Mouse (Mus musculus) frontal cortex, postnatal 36 days (tissue): ENCODE data around the gene Atp8a1.

ENCODE experiments used
- DNase-seq, 2 experiments: peaks; one replicate each; pipeline ENCODE4 v3.0.0; 2022; ENCODE audit warnings: low spot score in 2 of 2

The Atp8a1 gene

GRCm38 (mm10) chr5:67847253-67848165 lies at the start of gene Atp8a1:
Atp8a1 (minus strand) TSS chr5:67847434.
- DNase-seq = peak; percentile 98 to 99

GRCm38 (mm10) chr5:67884422-67885210 lies 37.4 kb upstream of the Atp8a1 start:
- DNase-seq = no peak

DNA sequence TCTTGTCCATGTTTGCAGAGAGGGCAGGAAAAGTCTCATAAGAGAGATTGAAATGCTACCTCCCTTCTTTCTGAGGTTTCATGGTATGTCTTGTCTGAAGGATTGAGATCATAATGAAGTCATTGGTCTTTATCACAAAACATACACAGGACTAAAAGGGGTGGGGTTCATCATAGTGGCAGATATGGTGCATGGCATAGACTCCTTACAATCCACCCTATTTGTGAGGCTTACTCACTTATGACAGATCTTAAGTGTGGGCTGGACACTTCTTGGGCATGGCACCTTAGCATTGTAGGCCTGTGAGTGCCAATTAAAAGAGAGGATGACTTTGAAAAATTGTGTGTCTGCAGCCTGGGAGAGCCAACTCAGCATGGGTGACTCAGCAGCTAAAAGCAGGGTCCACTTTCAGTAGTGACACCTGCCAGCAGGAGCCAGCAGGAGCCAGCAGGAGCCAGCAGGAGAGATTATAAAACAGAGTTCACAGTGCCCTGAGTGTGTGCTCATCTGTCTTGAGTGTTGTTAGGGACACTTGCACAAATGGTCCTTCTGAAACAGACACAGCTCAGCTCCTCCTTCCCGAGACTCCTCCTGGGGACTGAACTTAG lies 36.4 kb upstream of the Atp8a1 start:
- no peak for DNase-seq

DNA sequence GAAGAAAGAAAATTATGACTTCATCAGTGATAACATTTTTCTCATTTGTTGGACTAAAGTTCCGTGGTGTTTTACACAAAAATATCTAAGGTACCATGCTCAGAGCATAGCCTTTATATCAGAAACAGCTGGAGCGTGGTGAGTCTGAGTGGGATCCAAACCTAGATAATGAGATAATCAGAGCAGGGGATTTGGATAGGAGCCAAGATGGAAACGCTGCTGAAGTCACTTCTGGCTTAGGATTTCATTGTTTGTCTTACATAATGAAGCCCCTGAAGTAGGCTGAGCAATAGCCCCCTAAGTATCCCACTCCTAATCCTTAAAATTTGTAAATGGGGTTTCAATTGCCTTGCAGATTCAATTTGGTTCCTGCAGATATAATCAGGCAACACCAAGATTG lies 24.2 kb upstream of the Atp8a1 start:
- DNase-seq = no peak

- no peak for DNase-seq
Measured at GRCm38 (mm10) chr5:67866221-67866620, 19.0 kb upstream of the Atp8a1 start.

GRCm38 (mm10) chr5:67865670-67866069 lies 18.4 kb upstream of the Atp8a1 start:
- DNase-seq = no peak

DNA sequence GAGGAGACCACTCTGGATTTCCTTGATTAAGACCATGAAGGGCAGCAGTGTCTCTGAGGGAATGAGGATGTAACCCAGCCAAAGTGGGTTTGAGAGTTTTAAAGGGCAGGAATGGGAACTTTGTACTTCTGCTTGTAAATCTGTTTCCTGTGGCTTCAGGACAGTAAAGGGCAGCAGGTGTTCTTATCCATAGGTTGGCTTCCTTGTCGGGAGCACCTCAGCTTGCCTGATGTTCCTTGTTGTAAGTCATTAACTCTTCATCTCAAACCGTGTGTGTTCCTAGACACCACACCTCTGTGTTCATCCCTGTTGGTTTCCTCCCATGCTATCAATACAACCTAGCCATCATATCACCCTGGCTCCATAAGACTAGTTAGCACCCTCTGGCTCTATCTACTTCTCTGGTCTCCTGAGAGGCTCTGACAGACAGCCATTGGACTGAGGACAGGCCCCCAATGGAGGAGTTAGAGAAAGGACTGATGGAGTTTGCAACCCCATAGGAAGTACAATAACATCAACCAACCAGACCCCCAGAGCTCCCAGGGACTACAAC lies 17.4 kb upstream of the Atp8a1 start:
- no peak for DNase-seq

DNA sequence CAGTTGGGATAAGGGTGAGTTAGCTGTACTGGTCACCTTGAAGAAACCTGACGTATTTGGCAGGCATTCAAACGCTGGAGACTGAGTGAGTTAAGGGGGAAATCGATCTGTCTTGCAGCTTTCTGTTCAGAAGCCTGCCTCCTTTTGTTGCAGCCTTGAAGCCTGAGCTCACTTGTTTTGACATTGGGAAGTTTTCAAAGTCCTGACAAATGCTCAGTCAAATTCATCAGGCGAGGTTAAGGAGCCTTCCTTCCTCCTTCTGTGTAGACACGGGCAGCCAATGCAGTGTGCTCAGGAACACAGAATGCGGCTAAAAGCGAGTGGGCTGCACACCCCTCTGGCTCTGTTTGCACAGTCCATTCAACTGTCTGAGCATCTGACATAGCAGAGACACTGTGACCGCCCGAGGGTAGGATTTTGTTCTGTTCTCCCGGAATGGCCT lies 16.7 kb upstream of the Atp8a1 start:
- DNase-seq = no peak

DNA sequence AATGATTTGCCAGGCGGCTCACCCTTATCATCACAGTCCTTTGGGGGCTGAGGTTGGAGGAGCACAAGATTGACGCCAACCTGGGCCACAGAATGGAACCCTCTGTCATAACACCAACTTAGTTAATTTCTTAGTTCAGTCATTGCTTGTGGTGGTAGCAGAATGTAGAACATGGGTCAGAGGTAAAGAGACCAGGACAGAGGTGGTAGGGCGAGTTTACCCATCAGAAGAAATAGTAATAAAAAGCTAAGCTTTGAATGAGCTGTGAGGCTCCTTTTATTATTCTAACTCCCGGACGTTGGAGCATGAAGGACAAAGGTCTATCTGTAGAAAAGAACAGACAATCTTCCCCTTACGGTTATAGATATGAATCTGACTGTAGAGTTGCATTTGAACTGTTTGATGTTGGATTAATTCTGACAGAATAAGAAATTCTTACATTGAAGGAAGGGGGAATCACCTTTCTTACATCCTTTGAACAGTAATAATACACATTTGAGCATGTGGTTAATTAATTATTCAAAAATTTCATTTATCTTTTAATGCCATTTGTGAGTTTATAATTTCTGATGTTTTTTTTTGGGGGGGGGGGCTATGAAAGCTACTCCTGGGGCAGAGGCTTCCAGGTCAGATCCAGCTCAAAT lies 7.9 kb upstream of the Atp8a1 start:
- DNase-seq = no peak

- DNase-seq = no peak
Measured at GRCm38 (mm10) chr5:67852860-67853259, 5.6 kb upstream of the Atp8a1 start.

DNA sequence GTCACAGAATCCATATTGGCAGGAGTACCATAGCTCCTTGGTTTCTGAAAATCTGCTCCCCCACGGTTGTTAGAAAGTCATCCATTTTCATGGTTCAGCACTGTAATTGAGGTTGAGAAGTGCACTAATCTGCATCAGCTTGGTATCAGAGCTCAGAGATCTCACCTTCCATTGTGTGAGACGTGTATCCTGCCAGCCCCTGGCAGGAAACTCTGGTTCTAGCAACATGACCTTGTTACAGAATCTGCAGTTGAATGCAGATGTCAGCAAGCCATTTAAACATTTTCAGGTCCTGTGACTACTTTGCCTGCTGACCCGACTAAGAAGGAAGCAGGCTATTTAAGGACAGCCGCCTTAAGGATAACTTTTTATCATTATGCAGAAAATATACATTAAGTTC lies 2.2 kb upstream of the Atp8a1 start:
- no peak for DNase-seq

DNA sequence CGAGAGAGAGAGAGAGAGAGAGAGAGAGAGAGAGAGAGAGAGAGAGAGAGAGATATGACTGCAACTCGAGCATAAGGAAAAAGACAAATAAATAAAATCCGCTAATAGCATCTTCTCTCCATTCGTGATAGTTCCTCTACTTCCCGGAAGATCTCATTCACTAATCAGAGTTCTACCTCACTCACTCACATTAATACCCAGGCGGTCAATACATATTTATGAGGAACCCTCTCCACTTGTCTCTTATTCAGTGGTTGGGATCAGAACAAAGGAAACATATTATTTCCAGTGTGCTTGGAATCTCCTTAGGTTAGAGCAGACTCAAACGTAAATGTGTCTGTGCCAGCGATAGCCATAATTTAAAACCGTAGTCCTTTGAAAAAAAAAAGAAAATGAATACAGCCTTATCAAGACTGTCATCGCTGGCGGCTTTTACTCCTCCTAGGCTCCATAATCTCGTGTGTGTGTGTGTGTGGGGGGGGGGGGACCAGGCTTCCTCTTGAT lies 1.3 kb upstream of the Atp8a1 start:
- no peak for DNase-seq

- DNase-seq = peak; percentile 57 to 58
Measured at GRCm38 (mm10) chr5:67846361-67847224, 641 bp downstream of the Atp8a1 start.

DNA sequence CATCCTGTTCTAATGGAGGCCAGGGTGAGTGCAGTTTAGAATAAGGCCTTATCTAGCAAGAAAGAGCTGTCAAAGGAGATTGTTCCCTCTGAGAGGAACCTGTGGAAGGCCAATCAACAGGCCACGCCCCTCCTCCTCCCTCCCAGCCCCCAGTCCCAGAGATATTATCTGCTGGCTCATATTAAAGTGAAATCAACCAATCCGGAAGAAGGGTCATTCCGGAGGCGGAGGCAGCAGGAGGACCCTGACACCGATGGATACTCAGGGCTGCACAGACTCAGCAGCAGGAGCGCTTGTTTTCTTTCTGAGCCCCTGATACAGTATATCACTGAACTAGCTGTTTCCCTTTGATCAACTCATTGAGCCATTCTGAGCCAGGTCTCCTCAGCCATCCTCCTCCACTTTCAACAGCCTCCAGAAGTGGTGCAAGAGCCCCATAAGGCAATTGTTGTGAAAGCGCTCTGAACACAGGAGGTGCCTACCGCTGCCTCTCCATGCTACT lies 2.0 kb downstream of the Atp8a1 start:
- DNase-seq = peak in 1 of 2 experiments; percentile 35

- DNase-seq = no peak
Measured at GRCm38 (mm10) chr5:67844070-67844469, 3.2 kb downstream of the Atp8a1 start.

DNA sequence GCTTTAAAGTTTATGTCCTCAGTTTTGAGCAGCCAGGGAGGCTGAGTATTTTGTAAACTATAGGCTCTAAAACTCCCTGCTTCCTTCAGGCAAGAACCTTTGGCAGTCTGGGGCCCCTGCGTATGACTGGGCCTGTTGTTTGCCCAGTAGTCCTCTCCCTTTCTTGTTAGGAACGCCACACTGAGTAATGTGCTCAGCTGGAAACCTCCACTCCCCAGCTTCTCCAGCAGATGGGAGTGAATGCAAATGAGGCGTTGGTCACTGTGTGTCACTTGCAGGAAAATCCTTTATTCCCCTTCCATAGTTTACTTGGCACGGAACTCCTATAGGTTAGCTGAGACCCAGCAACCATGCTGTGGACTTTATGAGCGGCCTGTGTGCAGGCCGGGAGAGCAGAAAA lies 4.9 kb downstream of the Atp8a1 start:
- DNase-seq = no peak

GRCm38 (mm10) chr5:67833841-67834240 lies 13.4 kb downstream of the Atp8a1 start:
- no peak for DNase-seq

GRCm38 (mm10) chr5:67831293-67832147 lies 15.7 kb downstream of the Atp8a1 start:
- no peak for DNase-seq

- DNase-seq = no peak
Measured at GRCm38 (mm10) chr5:67828356-67828755, 18.9 kb downstream of the Atp8a1 start.
